7 mouse cellular contexts compared by ENCODE assay signal in the genomic region with DNA sequence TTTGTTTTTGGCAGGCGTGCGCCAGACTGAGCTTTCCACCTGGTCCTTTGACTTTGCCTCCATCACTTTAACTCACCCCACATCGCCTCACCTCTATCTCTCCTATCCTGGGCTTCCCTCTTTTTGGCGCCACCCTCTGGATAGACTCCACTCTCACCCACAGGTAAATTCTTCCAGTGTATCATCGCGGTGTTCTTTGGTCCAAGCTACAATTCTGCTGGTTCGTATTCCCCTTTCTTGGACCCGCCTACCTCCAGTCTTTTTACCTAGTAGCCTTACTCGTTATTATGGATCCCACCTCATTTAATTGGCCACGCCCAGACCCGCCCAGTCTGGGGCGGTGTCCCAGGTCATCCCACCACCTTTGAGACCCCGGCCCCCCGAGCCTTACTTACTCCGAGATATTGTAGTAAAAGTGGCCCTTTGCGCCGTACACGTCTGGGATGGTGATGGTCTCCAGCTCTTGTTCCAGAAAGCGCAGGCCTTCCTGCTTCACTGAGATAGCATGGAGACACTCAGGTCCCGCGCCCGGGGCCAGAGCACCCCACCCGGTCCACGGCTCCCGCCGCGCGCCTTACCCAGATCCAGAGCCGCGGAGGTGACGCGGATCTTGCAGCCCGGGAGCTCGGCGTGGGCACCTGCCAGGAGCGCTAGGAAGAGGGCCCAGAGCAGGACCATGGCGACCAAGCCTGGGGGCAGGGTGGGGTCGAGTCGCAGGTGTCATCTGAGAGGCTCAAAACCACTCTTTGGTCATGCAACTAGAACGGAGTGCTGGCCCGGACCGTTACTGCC. TPM values are rescaled to one million over a fixed set of nuclear protein-coding genes. Genes with fewer than 3 reads are reported as not detected.
DNase-seq lines count a peak whose midpoint lies in the region; ATAC-seq and TF ChIP-seq lines count a peak whose summit lies in the region.

No protein-coding gene starts in this region.

- TF ChIP-seq CTCF in lung, adult 2 months (IDR thresholded peaks at IDR 0.05; ENCODE audit: insufficient read depth, low read length) = no peak
- peak; percentile 25 for TF ChIP-seq CTCF in lung, postnatal 0 days (IDR thresholded peaks at IDR 0.05)
- TF ChIP-seq CTCF in stomach, postnatal 0 days (IDR thresholded peaks at IDR 0.05; ENCODE audit: low read depth) = peak; percentile 41

- H3K9ac ChIP-seq in lung, postnatal 0 days (replicated peaks; ENCODE audit: low read depth) = peak overlapping the region; percentile 24; the same call in 1 of the 2 replicates
- H3K9ac ChIP-seq in stomach, postnatal 0 days (ENCODE audit: low read length) = peak overlapping the region; percentile 62

- TF ChIP-seq POLR2A in lung, adult 2 months (IDR thresholded peaks at IDR 0.05; ENCODE audit: borderline replicate concordance, extremely low read depth, low read depth, low read length) = no peak

- H3K4me2 ChIP-seq in lung, postnatal 0 days (replicated peaks; ENCODE audit: low read depth, low read length) = peak overlapping the region; percentile 85
- H3K4me2 ChIP-seq in stomach, postnatal 0 days (replicated peaks; ENCODE audit: low read depth) = peak overlapping the region; percentile 82

- peak overlapping the region; percentile 89 for H3K4me3 ChIP-seq in lung, adult 2 months (replicated peaks; ENCODE audit: extremely low read depth, low read depth, low read length)
- H3K4me3 ChIP-seq in lung, postnatal 0 days (ENCODE audit: low read depth, low read length) = peak overlapping the region; percentile 48
- peak overlapping the region; percentile 54 for H3K4me3 ChIP-seq in stomach, postnatal 0 days (ENCODE audit: low read depth, low read length)

- peak overlapping the region; percentile 35; the same call in 1 of the 2 replicates for H3K27ac ChIP-seq in lung, postnatal 0 days (ENCODE audit: low read length)
- peak overlapping the region; percentile 30; the same call in 1 of the 2 replicates for H3K27ac ChIP-seq in stomach, postnatal 0 days (replicated peaks)

- peak; percentile 46 for DNase-seq in lung, adult 2 months
- no peak for DNase-seq in lung, postnatal 25 days (ENCODE audit: low spot score)
- peak; percentile 28 to 53 for DNase-seq in heart, postnatal 36 days
- DNase-seq in lung, postnatal 0 days (ENCODE audit: low spot score) = no peak
- no peak for DNase-seq in stomach, postnatal 0 days (ENCODE audit: low spot score)
- no peak for DNase-seq in layer of hippocampus, postnatal 14 days (ENCODE audit: low spot score in 2 of 2)

- no peak for TF ChIP-seq EP300 in lung, postnatal 0 days (IDR thresholded peaks at IDR 0.05)
- TF ChIP-seq EP300 in stomach, postnatal 0 days (optimal IDR thresholded peaks at IDR 0.05) = no peak

- peaks cover 17% of the 10 kb centered on the region for H3K4me1 ChIP-seq in lung, adult 2 months (ENCODE audit: control insufficient read depth, insufficient read depth, low read length)
- peaks cover 26% of the 10 kb centered on the region for H3K4me1 ChIP-seq in lung, postnatal 0 days (ENCODE audit: insufficient read depth, low read depth, low read length)
- H3K4me1 ChIP-seq in stomach, postnatal 0 days (replicated peaks; ENCODE audit: control insufficient read depth, insufficient read depth) = peaks cover 5% of the 10 kb centered on the region; the same call in 1 of the 2 replicates

- ATAC-seq in common myeloid progenitor, adult 5-6 weeks (replicated peaks; ENCODE audit: low read depth, poor library complexity, severe bottlenecking) = 0 out of 2 replicates have a peak, but pooled peaks have one; percentile 18
- 0 out of 2 replicates have a peak, but pooled peaks have one; percentile 2 for ATAC-seq in lung, postnatal 0 days
- ATAC-seq in stomach, postnatal 0 days (ENCODE audit: low FRiP score, low TSS enrichment) = peak; percentile 18; the same call in 1 of the 2 replicates

- no peaks in the 10 kb centered on the region for H3K9me3 ChIP-seq in lung, postnatal 0 days (ENCODE audit: low read length)
- H3K9me3 ChIP-seq in stomach, postnatal 0 days (ENCODE audit: control insufficient read depth, low read length) = no peaks in the 10 kb centered on the region

- 2% methylated on average over 42 of the region's 42 CpGs for WGBS in lung, adult 2 months
- 2% methylated on average over 36 of the region's 42 CpGs for WGBS in lung, postnatal 0 days
- WGBS in stomach, postnatal 0 days = 3% methylated on average over 42 of the region's 42 CpGs

- intact Hi-C loops in heart, postnatal 36 days (cut with DNase I) = loop anchor here (2.0 kb wide), 1 partner anchor 24 kb away; a partner anchor contains a TSS

- no peaks in the 10 kb centered on the region for H3K27me3 ChIP-seq in lung, postnatal 0 days (replicated peaks; ENCODE audit: insufficient read depth, low read length)
- no peaks in the 10 kb centered on the region for H3K27me3 ChIP-seq in stomach, postnatal 0 days (ENCODE audit: control insufficient read depth, insufficient read depth, low read length)

- H3K36me3 ChIP-seq in lung, postnatal 0 days (ENCODE audit: insufficient read depth, low read length) = no peaks in the 10 kb centered on the region; the same call in 1 of the 2 replicates
- H3K36me3 ChIP-seq in stomach, postnatal 0 days (ENCODE audit: control insufficient read depth, insufficient read depth, low read length) = no peaks in the 10 kb centered on the region

RNA-seq across cellular contexts. Expression of a gene that starts 1.0 kb away (rescaled TPM):
- 873 and 1,096 TPM in 2 replicates for polyA plus RNA-seq in lung, adult 2 months (2012; rRNA removed)
- not detected in 2 replicates for total RNA-seq in common myeloid progenitor, adult 5-6 weeks (2017)
- total RNA-seq in heart, postnatal 36 days (2021) = 10 to 100 TPM; 40.3 to 46.3 TPM
- 286 and 314 TPM in 2 replicates for polyA plus RNA-seq in lung, postnatal 0 days (2015; fragmentation: Nextera tagmentation; extraction: Ambion mirVana)
- 42.7 and 44.2 TPM in 2 replicates for polyA plus RNA-seq in stomach, postnatal 0 days (2015; fragmentation: Nextera tagmentation; extraction: Ambion mirVana)
- 100 to 1,000 TPM in 1 of 2 experiments, 10 to 100 TPM in 1; 72.5 to 107 TPM for total RNA-seq in layer of hippocampus, postnatal 14 days (2021)

RNA-seq across cellular contexts. Expression of a gene that starts 22.6 kb away (rescaled TPM):
- polyA plus RNA-seq in lung, adult 2 months (2012; rRNA removed) = 42.9 and 44.3 TPM in 2 replicates
- total RNA-seq in common myeloid progenitor, adult 5-6 weeks (2017) = 18.8 and 19.2 TPM in 2 replicates
- 10 to 100 TPM; 34.1 to 34.5 TPM for total RNA-seq in heart, postnatal 36 days (2021)
- 60.9 and 71.3 TPM in 2 replicates for polyA plus RNA-seq in lung, postnatal 0 days (2015; fragmentation: Nextera tagmentation; extraction: Ambion mirVana)
- 49.2 and 51.4 TPM in 2 replicates for polyA plus RNA-seq in stomach, postnatal 0 days (2015; fragmentation: Nextera tagmentation; extraction: Ambion mirVana)
- 10 to 100 TPM; 43.5 to 48.8 TPM for total RNA-seq in layer of hippocampus, postnatal 14 days (2021)

RNA-seq across cellular contexts. Expression of a gene that starts 23.2 kb away (rescaled TPM):
- polyA plus RNA-seq in lung, adult 2 months (2012; rRNA removed) = 14.8 and 17.9 TPM in 2 replicates
- total RNA-seq in common myeloid progenitor, adult 5-6 weeks (2017) = 0.55 and 0.87 TPM in 2 replicates
- total RNA-seq in heart, postnatal 36 days (2021) = 10 to 100 TPM; 46.2 to 51.4 TPM
- polyA plus RNA-seq in lung, postnatal 0 days (2015; fragmentation: Nextera tagmentation; extraction: Ambion mirVana) = 5.4 and 6.5 TPM in 2 replicates
- 4.6 and 5.3 TPM in 2 replicates for polyA plus RNA-seq in stomach, postnatal 0 days (2015; fragmentation: Nextera tagmentation; extraction: Ambion mirVana)
- 1 to 10 TPM; 3.9 to 4.1 TPM for total RNA-seq in layer of hippocampus, postnatal 14 days (2021)

RNA-seq across cellular contexts. Expression of a gene that starts 23.8 kb away (rescaled TPM):
- polyA plus RNA-seq in lung, adult 2 months (2012; rRNA removed) = 289 and 294 TPM in 2 replicates
- total RNA-seq in common myeloid progenitor, adult 5-6 weeks (2017) = 44.4 and 51.1 TPM in 2 replicates
- 100 to 1,000 TPM; 103 to 106 TPM for total RNA-seq in heart, postnatal 36 days (2021)
- 146 and 147 TPM in 2 replicates for polyA plus RNA-seq in lung, postnatal 0 days (2015; fragmentation: Nextera tagmentation; extraction: Ambion mirVana)
- 107 and 114 TPM in 2 replicates for polyA plus RNA-seq in stomach, postnatal 0 days (2015; fragmentation: Nextera tagmentation; extraction: Ambion mirVana)
- total RNA-seq in layer of hippocampus, postnatal 14 days (2021) = 10 to 100 TPM; 87.7 to 89.6 TPM

RNA-seq across cellular contexts. Expression of a gene that starts 28.2 kb away (rescaled TPM):
- polyA plus RNA-seq in lung, adult 2 months (2012; rRNA removed) = 0.54 and 1.1 TPM in 2 replicates
- total RNA-seq in common myeloid progenitor, adult 5-6 weeks (2017) = not detected in 2 replicates
- under 1 TPM; 0.46 to 0.78 TPM for total RNA-seq in heart, postnatal 36 days (2021)
- not detected in 2 replicates for polyA plus RNA-seq in lung, postnatal 0 days (2015; fragmentation: Nextera tagmentation; extraction: Ambion mirVana)
- not detected in 2 replicates for polyA plus RNA-seq in stomach, postnatal 0 days (2015; fragmentation: Nextera tagmentation; extraction: Ambion mirVana)
- under 1 TPM in 1 of 2 experiments, not detected in 1; 0.67 TPM for total RNA-seq in layer of hippocampus, postnatal 14 days (2021)

Comparison
In these comparisons a context has a peak if more than half of its experiments do, and no peak if none do; other contexts are left out.
1. DNase-seq: peak in lung, adult 2 months (single experiment) and heart, postnatal 36 days (2 of 2); none in lung, postnatal 25 days (single experiment), lung, postnatal 0 days (single experiment), stomach, postnatal 0 days (single experiment) and layer of hippocampus, postnatal 14 days (0 of 2).
2. RNA of a gene that starts 1.0 kb away (total RNA-seq): 72.5 to 107 TPM in layer of hippocampus, postnatal 14 days and 40.3 to 46.3 TPM in heart, postnatal 36 days; not detected in common myeloid progenitor, adult 5-6 weeks; every median in the first group is over 10 times any median in the second.
3. RNA of a gene that starts 23.2 kb away (total RNA-seq): 46.2 to 51.4 TPM in heart, postnatal 36 days; 3.9 to 4.1 TPM in layer of hippocampus, postnatal 14 days and 0.55 to 0.87 TPM in common myeloid progenitor, adult 5-6 weeks; every median in the first group is over 4 times any median in the second.
4. Peak in every context shown above with its lines, with median percentiles within 50 percentile points of each other: H3K4me3 ChIP-seq and ATAC-seq.